Mouse (Mus musculus) heart, postnatal 0 days (tissue): ENCODE data around the gene Fam161b. TPM values are rescaled to one million over a fixed set of nuclear protein-coding genes. Genes with fewer than 3 reads are reported as not detected.
A peak's percentile ranks its signal among the peaks of the same experiment; 100 is the strongest.

Experiments used
- ATAC-seq: fragments of 200-750 bp; cut with Nextera tagmentation; 2 replicates; pipeline ENCODE4 v1.8.0; 2017; ENCODE audit warnings: low read depth, moderate number of reproducible peaks, moderate library complexity; ENCODE audit not compliant: insufficient read depth
- DNase-seq: peaks from one replicate; pipeline ENCODE4 v3.0.0-alpha.2; 2016; ENCODE audit warnings: low spot score
- H3K27ac ChIP-seq: fragments of 300-500 bp; sonication (generic); 2 replicates; pipeline ENCODE4 v1.5.1; 2014; ENCODE audit warnings: low read depth, mild to moderate bottlenecking
- H3K27me3 ChIP-seq: fragments of 300-500 bp; sonication (generic); 2 replicates; pipeline ENCODE4 v1.6.1; 2014; ENCODE audit warnings: low read length, mixed read lengths; ENCODE audit not compliant: control insufficient read depth, insufficient read depth
- H3K36me3 ChIP-seq: fragments of 300-500 bp; sonication (generic); replicated peaks from 2 replicates; pipeline ENCODE4 v1.6.1; 2014; ENCODE audit warnings: low read length, mixed read lengths; ENCODE audit not compliant: control insufficient read depth, insufficient read depth
- H3K4me1 ChIP-seq: fragments of 300-500 bp; sonication (generic); 2 replicates; pipeline ENCODE4 v1.6.1; 2014; ENCODE audit warnings: antibody characterized with exemption; ENCODE audit not compliant: control insufficient read depth, insufficient read depth
- H3K4me2 ChIP-seq: fragments of 300-500 bp; sonication (generic); 2 replicates; pipeline ENCODE4 v1.6.1; 2014; ENCODE audit warnings: low read depth, mild to moderate bottlenecking, low read length, moderate library complexity
- H3K4me3 ChIP-seq: fragments of 300-500 bp; sonication (generic); 2 replicates; pipeline ENCODE4 v1.5.1; 2014; ENCODE audit warnings: low read depth, low read length
- H3K9ac ChIP-seq: fragments of 300-500 bp; sonication (generic); replicated peaks from 2 replicates; pipeline ENCODE4 v1.6.1; 2014; ENCODE audit warnings: low read depth, low read length, mixed read lengths
- H3K9me3 ChIP-seq: fragments of 300-500 bp; sonication (generic); replicated peaks from 2 replicates; pipeline ENCODE4 v1.6.1; 2016; ENCODE audit warnings: low read length; ENCODE audit not compliant: control insufficient read depth
- CTCF ChIP-seq: IDR thresholded peaks from 2 replicates; pipeline ENCODE4 v1.5.1; 2016; ENCODE audit warnings: antibody characterized with exemption, control low read depth, low read depth
- EP300 ChIP-seq: IDR thresholded peaks from 2 replicates; pipeline ENCODE4 v1.6.1; 2016; ENCODE audit warnings: antibody characterized with exemption, low read depth
- WGBS: fragments of 180-500 bp; shearing (Covaris S2); extraction: QIAGEN DNeasy Blood & Tissue Kit; methylation state at CpG from one replicate; pipeline ENCODE4 v1.1.7; 2014; 5-methylcytosine and 5-hydroxymethylcytosine counted together
- polyA plus RNA-seq: library from polyadenylated mRNA; unstranded; fragments of >200 nt; fragmentation: Nextera tagmentation; extraction: Ambion mirVana; gene quantifications from 2 replicates; pipeline ENCODE4 v1.2.1, GENCODE M21; 2015
- total RNA-seq: library from RNA; depleted of rRNA; stranded (reverse); fragments of >200 nt; gene quantifications from 2 replicates; pipeline ENCODE4 v1.2.3, GENCODE M21; 2014; ENCODE audit warnings: low replicate concordance

Fam161b gene
- total and polyA plus RNA-seq, 2 experiments from 2014 or later, result 4.0 to 5.6 TPM

DNA sequence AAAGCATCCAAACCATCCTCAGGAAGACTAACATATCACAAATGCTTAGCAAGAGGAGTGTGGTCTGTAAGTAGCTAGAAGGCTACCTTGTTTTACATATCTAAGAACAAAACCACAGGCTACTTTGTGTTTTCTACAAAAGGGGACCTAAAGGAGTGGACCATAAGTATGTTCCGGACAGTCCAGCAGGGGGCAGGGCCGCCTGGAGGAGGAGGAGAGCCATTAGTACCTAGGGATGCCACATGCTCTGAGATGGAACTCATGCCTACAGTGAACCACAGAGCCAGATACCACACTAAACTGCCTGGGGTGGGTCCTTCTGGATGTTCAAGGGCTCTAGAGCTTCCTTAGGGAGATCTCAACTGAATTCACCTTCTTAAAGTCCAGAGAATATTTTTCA, 14.4 kb downstream of the Fam161b start:
- no peak for TF ChIP-seq EP300
- peak; percentile 72 for TF ChIP-seq CTCF
- 19% methylated on average over 2 of the region's 2 CpGs for WGBS
- no peak overlapping the region for H3K9ac ChIP-seq

DNA sequence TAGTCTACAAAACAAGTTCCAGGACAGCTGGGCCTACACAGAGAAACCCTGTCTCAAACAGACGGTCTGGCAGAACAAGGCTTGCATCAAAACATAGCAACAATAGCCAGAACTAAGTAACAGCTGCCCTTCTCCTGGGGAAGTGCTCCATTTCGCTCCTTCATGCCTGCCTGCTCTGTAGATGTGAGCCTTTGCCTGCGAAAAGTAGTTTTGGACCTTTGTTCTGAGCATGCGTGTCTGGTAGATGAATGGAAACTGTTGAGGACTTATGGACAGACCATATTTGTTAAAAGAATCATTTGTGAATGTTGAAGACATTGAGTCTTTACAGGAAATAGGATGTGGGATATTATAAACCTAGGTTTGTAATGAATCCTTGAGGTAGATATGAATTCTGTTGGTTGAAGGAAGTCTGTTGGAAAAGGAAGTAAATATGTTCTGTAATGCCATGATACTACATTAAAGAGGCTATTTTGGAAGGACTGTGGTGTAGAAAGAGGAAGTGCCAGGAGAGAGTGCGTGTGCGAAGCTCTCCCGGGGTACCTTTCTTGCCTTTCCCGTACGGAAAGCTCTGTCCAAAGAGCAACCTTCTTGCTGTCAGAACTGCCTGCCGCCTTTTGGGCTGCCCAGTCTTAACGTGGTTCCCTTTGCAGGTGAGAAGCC, 24.5 kb downstream of the Fam161b start:
- DNase-seq, result no peak
- ATAC-seq, result no peak
- Histone ChIP-seq H3K27me3 (no peaks in the 10 kb centered on the region), H3K9ac (no peak overlapping the region), H3K9me3 (no peaks in the 10 kb centered on the region), H3K36me3 (peaks cover 94% of the 10 kb centered on the region), H3K27ac (no peak overlapping the region), H3K4me1 (no peaks in the 10 kb centered on the region), H3K4me2 (no peak overlapping the region), H3K4me3 (no peak overlapping the region)
- WGBS, result 90% methylated on average over 11 of the region's 11 CpGs
- no peak for TF ChIP-seq CTCF
- no peak for TF ChIP-seq EP300

More for the DNA sequence above, 14.4 kb downstream of the Fam161b start:
- Histone ChIP-seq H3K4me1 (no peaks in the 10 kb centered on the region), H3K4me2 (no peak overlapping the region), H3K36me3 (peaks cover 66% of the 10 kb centered on the region), H3K27me3 (no peaks in the 10 kb centered on the region), H3K9me3 (no peaks in the 10 kb centered on the region), H3K27ac (no peak overlapping the region), H3K4me3 (no peak overlapping the region)
- DNase-seq (peak; percentile 28), ATAC-seq (peak; percentile 81)

DNA sequence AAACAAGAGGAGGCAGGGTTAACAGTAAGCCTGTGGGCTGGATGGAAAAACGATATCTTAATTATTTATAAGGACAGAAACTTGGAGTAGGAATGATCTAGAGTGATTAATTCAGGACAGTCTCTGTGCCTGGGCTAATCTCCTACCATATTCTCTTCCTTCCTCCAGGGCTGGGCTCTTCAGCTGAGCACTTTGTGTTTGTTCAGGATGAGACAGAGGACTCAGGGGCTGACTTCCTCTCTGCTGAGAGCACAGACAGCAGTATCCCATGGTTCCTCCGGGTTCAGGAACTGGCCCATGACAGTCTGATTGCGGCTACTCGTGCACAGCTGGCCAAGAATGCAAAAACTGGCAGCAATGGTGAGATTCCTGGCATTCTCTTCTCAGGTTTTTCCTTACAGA, 34.5 kb downstream of the Fam161b start:
- 0 out of 2 replicates have a peak, but pooled peaks have one; percentile 56 for TF ChIP-seq EP300
- TF ChIP-seq CTCF, result no peak
- H3K9me3 ChIP-seq, result no peaks in the 10 kb centered on the region
- peak; percentile 87 for DNase-seq
- H3K9ac ChIP-seq, result no peak overlapping the region
- peak; percentile 93 for ATAC-seq
- WGBS, result 8% methylated on average over 4 of the region's 4 CpGs
- H3K27me3 ChIP-seq, result no peaks in the 10 kb centered on the region
- peak overlapping the region; percentile 23; the same call in 1 of the 2 replicates for H3K4me2 ChIP-seq
- H3K4me1 ChIP-seq, result peaks cover 10% of the 10 kb centered on the region; the same call in 1 of the 2 replicates
- no peak overlapping the region for H3K4me3 ChIP-seq
- H3K36me3 ChIP-seq, result peaks cover 57% of the 10 kb centered on the region
- peak overlapping the region; percentile 83 for H3K27ac ChIP-seq

DNA sequence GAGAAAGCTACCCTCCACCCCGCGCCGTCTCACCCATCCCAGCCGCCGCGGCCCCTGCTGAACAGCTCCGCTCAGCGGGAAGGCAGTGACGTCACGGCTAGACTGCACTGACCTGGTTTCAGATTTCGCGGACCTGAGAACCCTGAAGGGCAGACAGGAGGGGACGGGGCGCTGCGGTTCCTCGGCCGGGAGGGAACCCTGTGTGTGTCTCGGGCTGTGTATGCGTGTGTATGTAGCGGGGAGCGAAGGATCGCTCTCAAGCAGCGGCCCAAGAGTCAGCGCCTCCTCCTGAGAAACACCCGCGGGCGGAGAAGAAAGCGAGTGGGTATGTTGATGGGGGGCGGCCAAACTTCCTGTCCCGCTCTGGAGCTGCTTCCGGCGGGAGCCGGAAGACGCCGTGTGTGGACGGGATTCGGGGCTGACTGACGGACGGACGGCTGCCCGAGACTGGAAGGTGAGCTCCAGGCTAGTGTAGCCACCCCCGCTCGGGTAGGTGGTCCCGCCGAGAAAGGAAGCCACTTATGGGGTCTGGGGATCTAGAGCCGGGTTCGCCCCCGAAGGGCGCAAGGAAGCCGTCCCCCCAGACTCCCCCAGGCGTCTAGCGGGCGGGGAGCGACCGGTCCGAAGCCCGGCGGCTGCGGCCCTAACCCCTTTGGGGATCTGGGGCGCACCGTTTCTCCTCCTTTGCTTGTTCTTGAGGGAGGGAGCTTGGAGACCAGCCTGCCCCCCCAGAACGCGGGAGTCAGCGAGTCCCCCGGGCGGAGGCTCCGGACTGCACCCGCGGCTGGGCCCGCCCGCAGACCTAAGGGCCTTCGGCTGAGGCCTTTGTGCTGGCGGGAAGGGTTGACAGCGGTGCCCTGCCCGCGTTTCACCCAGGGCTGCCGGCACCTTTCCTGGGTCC, 44.7 kb downstream of the Fam161b start, which contains the start of gene Zfp410:
Zfp410 (plus strand) TSS at position 132 of the 901 bp plus-strand sequence.
- H3K4me3 ChIP-seq, result peak within 1 kb of the TSS; percentile 96
- 0% methylated on average over 74 of the region's 77 CpGs for WGBS
- peak within 1 kb of the TSS; percentile 96 for H3K27ac ChIP-seq
- peak within 1 kb of the TSS; percentile 82 for H3K4me2 ChIP-seq
- peak within 1 kb of the TSS; percentile 96 for H3K9ac ChIP-seq
- peaks cover 19% of the 10 kb centered on the region; the same call in 1 of the 2 replicates for H3K36me3 ChIP-seq
- H3K9me3 ChIP-seq, result no peaks in the 10 kb centered on the region
- DNase-seq (peak; percentile 91), ATAC-seq (peak; percentile 93)
- no peaks in the 10 kb centered on the region for H3K27me3 ChIP-seq
- TF ChIP-seq CTCF, result no peak
- TF ChIP-seq EP300, result no peak
- H3K4me1 ChIP-seq, result peaks cover 12% of the 10 kb centered on the region

DNA sequence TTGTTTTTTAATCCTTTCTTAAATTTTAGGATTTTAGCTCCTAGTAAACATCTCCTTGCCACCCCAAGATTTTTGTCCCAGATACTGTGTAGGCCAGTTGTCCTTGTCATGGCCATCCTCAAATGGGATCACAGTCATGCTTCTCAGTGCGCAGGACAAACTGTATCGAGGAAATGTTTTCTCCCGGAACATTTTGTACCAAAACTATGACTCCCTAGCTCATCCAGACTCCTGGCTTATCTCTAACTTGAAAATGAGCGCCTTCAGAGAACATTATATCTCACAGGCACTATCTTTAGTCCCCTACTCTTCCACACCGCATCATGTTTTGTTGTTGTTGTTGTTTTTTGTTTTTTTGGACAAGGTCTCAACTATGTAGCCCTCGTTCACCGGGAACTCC, 45.6 kb downstream of the Fam161b start:
- WGBS, result 17% methylated on average over 7 of the region's 7 CpGs
- peaks cover 12% of the 10 kb centered on the region for H3K4me1 ChIP-seq
- H3K9ac ChIP-seq, result peak overlapping the region; percentile 96
- peak overlapping the region; percentile 82 for H3K4me2 ChIP-seq
- peak overlapping the region; percentile 96 for H3K4me3 ChIP-seq
- H3K9me3 ChIP-seq, result no peaks in the 10 kb centered on the region
- no peak for ATAC-seq
- TF ChIP-seq CTCF (no peak), EP300 (peak; percentile 63; the same call in 1 of the 2 replicates)
- H3K36me3 ChIP-seq, result peaks cover 26% of the 10 kb centered on the region; the same call in 1 of the 2 replicates
- peak; percentile 21 for DNase-seq
- peak overlapping the region; percentile 96 for H3K27ac ChIP-seq
- H3K27me3 ChIP-seq, result no peaks in the 10 kb centered on the region
